Mouse (Mus musculus) cerebellum, adult 2 months (tissue): ENCODE measurements around the gene Cacybp.

ENCODE experiments used
- CTCF ChIP-seq: fragments of 200-500 bp; IDR thresholded peaks from 2 replicates; pipeline ENCODE4 v1.5.1; 2011; ENCODE audit warnings: low read depth, mild to moderate bottlenecking, control low read depth, low read length, moderate library complexity, borderline replicate concordance; ENCODE audit not compliant: insufficient read depth
- POLR2A ChIP-seq: fragments of 200-500 bp; IDR thresholded peaks from 2 replicates; pipeline ENCODE4 v1.6.1; 2011; ENCODE audit warnings: low read length, control low read depth, borderline replicate concordance; ENCODE audit not compliant: insufficient read depth

DNA sequence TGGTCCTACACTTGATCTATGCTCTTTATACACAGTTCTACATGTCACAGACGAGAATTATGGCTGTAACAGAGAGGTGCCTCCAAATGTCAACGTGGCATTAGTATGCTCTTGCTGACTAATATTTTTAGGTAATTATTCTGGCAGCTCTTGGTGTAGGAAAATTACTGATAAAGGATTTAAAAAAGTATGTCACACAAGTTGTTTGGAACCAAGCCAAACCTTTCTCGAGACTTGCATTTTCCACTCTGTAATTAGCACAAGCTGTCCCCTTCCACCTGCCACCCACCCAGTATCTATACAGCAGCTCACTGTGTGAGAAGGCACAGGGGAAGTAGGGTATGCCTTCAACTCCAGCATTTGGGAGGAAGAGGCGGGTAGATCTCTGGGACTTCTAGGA is 34.2 kb upstream of the Cacybp start:
- TF ChIP-seq POLR2A (no peak), CTCF (no peak)
